Mouse (Mus musculus) C2C12 (cell line): Measurements from ENCODE around the gene Ccdc159. TPM values are rescaled to one million over a fixed set of nuclear protein-coding genes. Genes with fewer than 3 reads are reported as not detected.

ENCODE experiments used
- H3K27me3 ChIP-seq: one replicate; pipeline ENCODE4 v1.6.1; 2011; ENCODE audit not compliant: control insufficient read depth, insufficient read depth, insufficient read length
- H3K36me3 ChIP-seq: one replicate; pipeline ENCODE4 v1.6.1; 2011; ENCODE audit not compliant: control insufficient read depth, insufficient read depth
- H3K4me3 ChIP-seq: one replicate; pipeline ENCODE4 v1.5.1; 2011; ENCODE audit warnings: mild to moderate bottlenecking, control low read depth; ENCODE audit not compliant: poor library complexity, insufficient read depth, severe bottlenecking
- H3K79me2 ChIP-seq: one replicate; pipeline ENCODE4 v1.6.1; 2011; ENCODE audit not compliant: control insufficient read depth, insufficient read depth
- H3K79me3 ChIP-seq: one replicate; pipeline ENCODE4 v1.6.1; 2011; ENCODE audit warnings: low read depth, control low read depth
- H3ac ChIP-seq: one replicate; pipeline ENCODE3; 2011; ENCODE audit warnings: low read depth; ENCODE audit not compliant: control insufficient read depth, insufficient read length
- CEBPB ChIP-seq: IDR thresholded peaks from one replicate; pipeline ENCODE4 v1.6.1; 2011; ENCODE audit warnings: low read depth, mild to moderate bottlenecking, control low read depth, moderate library complexity
- CTCF ChIP-seq: IDR thresholded peaks from one replicate; pipeline ENCODE4 v1.5.1; 2011; ENCODE audit not compliant: control insufficient read depth, insufficient read depth, insufficient read length
- FOSL1 ChIP-seq: IDR thresholded peaks from one replicate; pipeline ENCODE4 v1.8.0; 2011; ENCODE audit warnings: mild to moderate bottlenecking, low read length; ENCODE audit not compliant: poor library complexity, insufficient read depth, severe bottlenecking
- MAX ChIP-seq: IDR thresholded peaks from one replicate; pipeline ENCODE4 v1.6.1; 2011; ENCODE audit warnings: mild to moderate bottlenecking, control low read depth
- MYOD1 ChIP-seq: IDR thresholded peaks from one replicate; pipeline ENCODE4 v1.6.1; 2011; ENCODE audit warnings: low read depth; ENCODE audit not compliant: control insufficient read depth, insufficient read length
- MYOG ChIP-seq: IDR thresholded peaks from one replicate; pipeline ENCODE4 v1.6.1; 2011; ENCODE audit not compliant: control insufficient read depth, insufficient read length; ENCODE audit errors: extremely low read depth
- USF1 ChIP-seq: IDR thresholded peaks from one replicate; pipeline ENCODE4 v1.6.1; 2011; ENCODE audit warnings: low read depth, mild to moderate bottlenecking, control low read depth, moderate library complexity
- polyA plus RNA-seq: library from polyadenylated mRNA; unstranded; fragments of >200 nt; fragmentation: generic; extraction: Trizol; gene quantifications from one replicate; pipeline ENCODE4 v1.2.1, GENCODE M21; 2012; ENCODE audit warnings: missing spikeins

The Ccdc159 gene
- polyA plus RNA-seq, 1 experiment, result 1.1 TPM

DNA sequence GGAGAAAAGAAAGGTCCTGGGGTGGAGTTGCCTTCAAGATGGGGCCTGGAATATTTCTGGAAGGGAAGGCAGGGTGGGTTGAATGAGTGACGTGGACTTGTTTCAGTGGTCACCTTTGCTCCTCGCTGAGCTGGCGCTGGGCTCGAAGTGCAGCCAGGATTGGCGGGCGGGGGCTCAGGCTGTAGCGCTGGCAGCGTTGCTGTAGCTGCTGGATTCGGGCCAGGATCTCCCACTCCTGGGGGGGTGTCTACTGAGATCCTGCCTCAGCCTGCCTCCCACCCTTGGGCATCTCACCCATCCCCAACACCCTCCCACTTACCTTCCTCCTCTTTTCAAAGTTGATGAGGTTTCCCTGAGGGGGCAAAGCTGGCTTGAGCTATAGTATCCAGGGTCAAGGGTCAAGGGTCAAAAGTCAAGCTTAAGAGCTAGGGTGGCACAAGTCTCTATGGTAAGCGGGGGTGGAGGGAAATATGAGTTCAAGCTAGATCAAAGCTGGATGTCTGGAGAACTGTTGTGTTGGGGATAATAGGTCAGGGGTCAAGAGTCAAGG is 49.4 kb downstream of the Ccdc159 start:
- Histone ChIP-seq H3K79me2 (no peaks in the 10 kb centered on the region), H3ac (no peak overlapping the region), H3K36me3 (no peaks in the 10 kb centered on the region), H3K79me3 (no peaks in the 10 kb centered on the region), H3K27me3 (no peaks in the 10 kb centered on the region), H3K4me3 (no peak overlapping the region)
- TF ChIP-seq CEBPB (no peak), MAX (no peak), USF1 (no peak), FOSL1 (no peak), MYOG (no peak), CTCF (no peak), MYOD1 (no peak)

DNA sequence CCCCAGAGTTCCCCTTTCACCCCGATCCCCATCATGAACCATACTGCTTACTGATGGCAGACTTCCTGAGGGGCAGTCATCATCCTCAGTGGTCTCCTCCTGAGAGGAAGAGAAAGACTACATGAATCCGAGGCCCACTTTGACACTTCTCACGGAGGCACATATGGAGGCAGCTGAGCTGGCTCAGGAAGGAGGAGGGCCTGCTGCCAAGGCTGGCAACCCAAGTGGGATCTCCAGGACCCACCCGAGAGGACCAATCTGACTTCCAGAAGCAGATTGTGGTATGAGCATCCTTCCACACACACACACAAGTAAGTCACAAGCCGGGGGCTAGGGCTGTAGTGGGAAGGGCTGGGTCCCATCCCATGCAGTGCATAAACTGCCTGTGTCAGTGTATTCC is 50.1 kb downstream of the Ccdc159 start:
- TF ChIP-seq USF1 (no peak), MYOD1 (no peak), MAX (no peak), CTCF (no peak), MYOG (no peak), FOSL1 (no peak), CEBPB (no peak)
- Histone ChIP-seq H3ac (no peak overlapping the region), H3K4me3 (no peak overlapping the region), H3K36me3 (no peaks in the 10 kb centered on the region), H3K27me3 (no peaks in the 10 kb centered on the region), H3K79me2 (no peaks in the 10 kb centered on the region), H3K79me3 (no peaks in the 10 kb centered on the region)

DNA sequence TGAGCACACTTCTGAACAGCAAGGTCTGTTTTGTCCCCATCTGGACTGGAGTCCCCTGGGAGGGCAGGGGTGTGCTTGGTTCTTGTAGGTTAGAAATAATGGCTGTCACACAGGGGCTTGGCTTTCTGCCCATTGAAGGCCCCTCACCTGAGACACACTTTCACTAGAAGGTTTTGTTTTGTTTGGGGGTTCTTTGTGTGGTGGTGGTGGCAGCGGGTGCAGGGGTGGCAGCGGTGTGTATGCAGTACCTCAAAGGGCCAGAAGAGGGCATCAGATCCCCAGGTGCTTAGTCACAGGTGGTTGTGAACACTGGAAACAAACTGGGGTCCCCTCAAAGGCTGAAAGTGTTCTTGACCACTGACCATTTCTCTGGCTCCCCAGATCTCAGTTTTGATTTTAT is 50.7 kb downstream of the Ccdc159 start:
- no peaks in the 10 kb centered on the region for H3K79me2 ChIP-seq
- H3K79me3 ChIP-seq, result no peaks in the 10 kb centered on the region
- H3K36me3 ChIP-seq, result no peaks in the 10 kb centered on the region
- no peak overlapping the region for H3K4me3 ChIP-seq
- H3K27me3 ChIP-seq, result no peaks in the 10 kb centered on the region
- TF ChIP-seq CTCF, result peak; percentile 54
- TF ChIP-seq CEBPB, result no peak
- TF ChIP-seq FOSL1, result no peak
- H3ac ChIP-seq, result no peak overlapping the region

DNA sequence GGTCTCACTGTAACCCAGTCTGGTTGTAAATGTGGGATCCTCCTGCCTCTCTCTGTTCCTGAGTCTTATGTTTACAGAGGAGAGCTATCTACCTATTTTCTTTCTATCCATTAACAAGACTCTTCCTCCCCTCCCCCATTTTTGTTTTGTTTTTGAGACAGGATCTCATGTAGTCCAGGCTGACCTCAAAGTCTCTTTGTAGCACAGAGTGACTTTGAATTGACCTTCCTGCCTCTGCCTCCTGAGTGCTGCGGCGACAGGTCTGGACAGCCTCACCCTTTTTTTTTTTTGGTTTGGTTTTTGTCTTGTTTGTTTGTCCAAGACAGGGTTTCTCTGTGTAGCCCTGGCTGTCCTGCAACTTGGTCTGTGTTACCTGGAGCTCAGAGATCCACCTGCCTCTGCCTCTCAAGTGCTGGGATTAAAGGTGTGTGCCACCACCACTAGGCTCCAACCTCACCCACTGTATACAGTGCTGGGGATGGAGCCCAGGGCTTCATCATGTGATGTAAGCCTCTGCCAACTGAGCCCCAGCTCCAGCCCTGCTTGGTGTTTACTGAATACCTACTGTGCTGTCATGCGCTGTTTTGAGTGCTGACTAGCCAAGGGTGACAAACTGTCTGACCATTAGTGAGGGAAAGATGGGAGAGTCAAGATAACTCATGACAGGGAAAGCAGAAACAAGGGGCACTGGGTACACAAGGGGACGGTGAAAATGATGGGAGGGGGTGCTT is 51.3 kb downstream of the Ccdc159 start:
- no peak for TF ChIP-seq FOSL1
- no peak for TF ChIP-seq MYOD1
- no peak for TF ChIP-seq MAX
- no peaks in the 10 kb centered on the region for H3K79me3 ChIP-seq
- no peak overlapping the region for H3K4me3 ChIP-seq
- H3K79me2 ChIP-seq, result no peaks in the 10 kb centered on the region
- H3K36me3 ChIP-seq, result no peaks in the 10 kb centered on the region
- no peak overlapping the region for H3ac ChIP-seq
- no peaks in the 10 kb centered on the region for H3K27me3 ChIP-seq

DNA sequence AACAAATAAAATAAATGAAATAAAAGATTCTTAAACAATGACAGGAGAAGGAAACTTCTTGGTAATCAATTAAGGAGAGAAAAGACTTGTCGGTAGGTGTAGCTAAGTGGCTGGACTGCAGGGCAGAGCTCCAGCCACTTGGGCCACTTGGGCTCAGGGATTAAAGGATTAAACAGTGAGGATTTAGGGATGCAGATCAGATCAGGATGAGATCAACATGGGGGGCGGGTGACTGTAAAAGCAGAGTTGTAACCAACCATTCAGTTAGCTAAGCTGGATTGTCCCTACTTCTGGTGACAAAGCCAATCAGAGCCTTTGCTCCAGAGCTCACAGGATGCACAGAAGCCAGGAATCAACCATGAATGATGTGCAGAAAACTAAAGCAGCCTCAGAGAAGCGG is 56.6 kb downstream of the Ccdc159 start:
- no peaks in the 10 kb centered on the region for H3K36me3 ChIP-seq
- H3K79me2 ChIP-seq, result no peaks in the 10 kb centered on the region
- no peak for TF ChIP-seq MYOG
- no peak for TF ChIP-seq CEBPB
- no peak for TF ChIP-seq USF1
- H3K79me3 ChIP-seq, result no peaks in the 10 kb centered on the region
- H3ac ChIP-seq, result no peak overlapping the region
- H3K27me3 ChIP-seq, result no peaks in the 10 kb centered on the region
- no peak overlapping the region for H3K4me3 ChIP-seq

Other genes starting within 250 kb of the Ccdc159 start
- 58.3 TPM for gene Ldlr, start 204.0 kb upstream of the Ccdc159 start, polyA plus RNA-seq
- gene Spc24, start 167.2 kb upstream of the Ccdc159 start, polyA plus RNA-seq, result 80.1 TPM
- 43.3 TPM for gene Kank2, start 128.7 kb upstream of the Ccdc159 start, polyA plus RNA-seq
- 0.04 TPM for gene Angptl8, start 92.0 kb upstream of the Ccdc159 start, polyA plus RNA-seq
- gene Dock6, start 74.8 kb upstream of the Ccdc159 start, polyA plus RNA-seq, result 12.1 TPM
- gene Rab3d, start 9.3 kb upstream of the Ccdc159 start, polyA plus RNA-seq, result 12.2 TPM
- gene Tmem205, start 85 bp downstream of the Ccdc159 start, polyA plus RNA-seq, result 17.2 TPM
- gene Plppr2, start 9.6 kb downstream of the Ccdc159 start, polyA plus RNA-seq, result 11.6 TPM
- gene Swsap1, start 28.3 kb downstream of the Ccdc159 start, polyA plus RNA-seq, result 8.7 TPM
- gene Epor, start 36.0 kb downstream of the Ccdc159 start, polyA plus RNA-seq, result 6.3 TPM
- 7.0 TPM for gene Rgl3, start 62.0 kb downstream of the Ccdc159 start, polyA plus RNA-seq
- gene Ccdc151, start 75.2 kb downstream of the Ccdc159 start, polyA plus RNA-seq, result 0.21 TPM
- gene Prkcsh, start 75.3 kb downstream of the Ccdc159 start, polyA plus RNA-seq, result 134 TPM
- 0.02 TPM for gene Elavl3, start 124.6 kb downstream of the Ccdc159 start, polyA plus RNA-seq
- gene Gm49318, start 143.8 kb downstream of the Ccdc159 start, polyA plus RNA-seq, result not detected
- 8.0 TPM for gene Zfp653, start 143.9 kb downstream of the Ccdc159 start, polyA plus RNA-seq
- 32.6 TPM for gene Ecsit, start 158.0 kb downstream of the Ccdc159 start, polyA plus RNA-seq
- 52.4 TPM for gene Cnn1, start 171.7 kb downstream of the Ccdc159 start, polyA plus RNA-seq
- 183 TPM for gene Elof1, start 189.7 kb downstream of the Ccdc159 start, polyA plus RNA-seq
- 0.08 TPM for gene Acp5, start 208.2 kb downstream of the Ccdc159 start, polyA plus RNA-seq
- 47.9 TPM for gene Pigyl, start 229.4 kb downstream of the Ccdc159 start, polyA plus RNA-seq